Mouse (Mus musculus): ENCODE results near the gene St5.

- no peak for TF ChIP-seq POLR2A (IDR thresholded peaks at IDR 0.05; ENCODE audit: low read depth, low read length)
- no peak for TF ChIP-seq CTCF (IDR thresholded peaks at IDR 0.05; ENCODE audit: borderline replicate concordance, insufficient read depth, low read length)
Observed at GRCm38 (mm10) chr7:109712198-109712597, 8.8 kb upstream of the St5 start.
